Mouse (Mus musculus) lung, embryonic 16.5 days (tissue): ENCODE measurements around the gene Mcoln1. TPM values are rescaled to one million over a fixed set of nuclear protein-coding genes. Genes with fewer than 3 reads are reported as not detected.

ENCODE experiments used
- ATAC-seq: fragments of 200-750 bp; cut with Nextera tagmentation; 2 replicates; pipeline ENCODE4 v1.8.0; 2017; ENCODE audit warnings: low read depth, mild to moderate bottlenecking, moderate library complexity
- H3K27ac ChIP-seq: fragments of 300-500 bp; sonication (generic); 2 replicates; pipeline ENCODE4 v1.5.1; 2014; ENCODE audit warnings: mild to moderate bottlenecking, control low read depth, low read length
- H3K27me3 ChIP-seq: fragments of 300-500 bp; sonication (generic); 2 replicates; pipeline ENCODE4 v1.6.1; 2014; ENCODE audit warnings: low read depth, low read length, mixed read lengths; ENCODE audit not compliant: control insufficient read depth, insufficient read depth
- H3K36me3 ChIP-seq: fragments of 300-500 bp; sonication (generic); 2 replicates; pipeline ENCODE4 v1.6.1; 2014; ENCODE audit warnings: low read length; ENCODE audit not compliant: control insufficient read depth, insufficient read depth
- H3K4me1 ChIP-seq: fragments of 300-500 bp; sonication (generic); replicated peaks from 2 replicates; pipeline ENCODE4 v1.6.1; 2014; ENCODE audit warnings: low read length, mixed read lengths; ENCODE audit not compliant: control insufficient read depth, insufficient read depth
- H3K4me2 ChIP-seq: fragments of 300-500 bp; sonication (generic); 2 replicates; pipeline ENCODE4 v1.6.1; 2014; ENCODE audit warnings: low read depth, low read length, control low read depth
- H3K4me3 ChIP-seq: fragments of 300-500 bp; sonication (generic); 2 replicates; pipeline ENCODE4 v1.5.1; 2014; ENCODE audit warnings: mild to moderate bottlenecking, low read length, control low read depth
- H3K9ac ChIP-seq: fragments of 300-500 bp; sonication (generic); 2 replicates; pipeline ENCODE4 v1.6.1; 2014; ENCODE audit warnings: low read length, control low read depth
- H3K9me3 ChIP-seq: fragments of 300-500 bp; sonication (generic); 2 replicates; pipeline ENCODE4 v1.6.1; 2016; ENCODE audit warnings: low read length; ENCODE audit not compliant: control insufficient read depth
- WGBS: fragments of 180-500 bp; shearing (Covaris S2); extraction: QIAGEN DNeasy Blood & Tissue Kit; methylation state at CpG from one replicate; pipeline ENCODE4 v1.1.7; 2014; 5-methylcytosine and 5-hydroxymethylcytosine counted together
- polyA plus RNA-seq: library from polyadenylated mRNA; unstranded; fragments of >200 nt; fragmentation: Nextera tagmentation; extraction: Ambion mirVana; gene quantifications from 2 replicates; pipeline ENCODE4 v1.2.1, GENCODE M21; 2015

Mcoln1 gene
- polyA plus RNA-seq, 1 experiment from 2014 or later: 53.0 TPM

DNA sequence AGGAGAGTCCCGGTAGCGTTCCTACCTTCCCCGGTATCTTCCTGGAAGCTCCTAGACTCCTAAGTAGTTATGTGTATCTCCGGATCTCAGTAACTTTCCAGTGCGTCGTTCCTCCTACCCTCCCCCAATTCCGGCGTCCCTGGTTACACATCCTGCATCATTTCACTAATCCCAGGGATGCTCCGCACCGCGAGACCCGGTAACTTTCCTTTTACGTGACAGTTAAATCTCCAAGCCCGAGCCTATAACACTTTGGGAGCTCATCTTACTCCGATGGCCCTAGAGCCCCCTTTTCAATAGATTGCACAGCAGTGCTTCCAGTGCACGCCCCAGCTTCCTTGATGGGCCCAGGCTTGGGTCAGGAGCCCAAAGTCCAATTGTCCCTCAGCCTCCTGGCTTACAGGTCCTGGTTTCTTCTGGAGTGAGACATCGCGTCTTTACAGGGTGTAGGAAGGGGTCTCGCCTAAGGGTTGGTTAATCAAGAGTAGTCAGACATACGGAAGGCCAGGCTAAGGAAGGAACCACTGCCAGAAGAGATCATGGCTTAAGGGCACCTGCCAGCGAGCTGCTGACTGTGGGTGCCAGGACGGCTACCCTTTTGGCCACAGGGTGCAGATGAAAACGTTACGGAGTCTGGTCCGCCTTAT is 15.6 kb downstream of the Mcoln1 start:
- Histone ChIP-seq H3K27ac (peak overlapping the region; percentile 83), H3K9ac (peak overlapping the region; percentile 73), H3K9me3 (no peaks in the 10 kb centered on the region), H3K36me3 (peaks cover 7% of the 10 kb centered on the region), H3K4me2 (peak overlapping the region; percentile 97), H3K4me1 (0 out of 2 replicates have a peak, but pooled peaks cover 5% of the 10 kb centered on the region), H3K4me3 (peak overlapping the region; percentile 75), H3K27me3 (no peaks in the 10 kb centered on the region)
- peak; percentile 27 for ATAC-seq
- under 1% methylated on average over 25 of the region's 25 CpGs for WGBS

DNA sequence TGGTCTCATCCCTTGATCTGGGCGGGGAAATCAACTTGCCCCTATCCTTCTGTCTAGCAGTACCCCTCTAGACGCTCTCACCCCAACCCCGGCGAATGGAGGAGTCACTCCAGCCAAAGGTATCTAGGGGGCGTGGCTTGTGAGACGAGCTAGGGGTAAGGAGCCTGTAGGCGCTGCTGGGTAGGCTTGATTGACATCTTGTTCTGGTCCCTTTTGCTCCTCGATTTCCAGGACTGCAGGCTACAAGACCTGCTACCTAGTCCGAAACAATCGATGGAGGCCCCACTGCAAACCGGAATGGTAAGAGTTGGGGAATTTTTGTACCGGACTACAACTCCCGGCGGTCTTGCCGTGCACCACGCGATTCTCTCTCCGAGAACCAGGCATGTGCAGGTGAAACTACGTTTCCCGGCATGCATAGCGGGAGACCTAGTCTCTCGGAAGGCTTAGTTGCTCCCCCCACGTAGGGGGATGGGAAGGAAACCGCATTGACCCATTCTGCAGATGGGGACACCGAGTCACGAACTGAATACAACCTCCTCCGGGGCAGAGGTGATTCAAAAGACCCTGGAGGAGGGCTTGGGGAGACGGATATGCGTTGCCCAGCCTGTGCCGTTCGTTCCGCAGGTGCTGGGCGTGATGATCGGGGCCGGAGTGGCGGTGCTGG is 16.3 kb downstream of the Mcoln1 start:
- WGBS: 1% methylated on average over 36 of the region's 36 CpGs
- Histone ChIP-seq H3K27me3 (no peaks in the 10 kb centered on the region), H3K4me2 (peak overlapping the region; percentile 97), H3K9ac (peak overlapping the region; percentile 73), H3K4me1 (0 out of 2 replicates have a peak, but pooled peaks cover 5% of the 10 kb centered on the region), H3K9me3 (no peaks in the 10 kb centered on the region), H3K4me3 (peak overlapping the region; percentile 75), H3K36me3 (peaks cover 7% of the 10 kb centered on the region), H3K27ac (peak overlapping the region; percentile 83)
- ATAC-seq: peak; percentile 82

DNA sequence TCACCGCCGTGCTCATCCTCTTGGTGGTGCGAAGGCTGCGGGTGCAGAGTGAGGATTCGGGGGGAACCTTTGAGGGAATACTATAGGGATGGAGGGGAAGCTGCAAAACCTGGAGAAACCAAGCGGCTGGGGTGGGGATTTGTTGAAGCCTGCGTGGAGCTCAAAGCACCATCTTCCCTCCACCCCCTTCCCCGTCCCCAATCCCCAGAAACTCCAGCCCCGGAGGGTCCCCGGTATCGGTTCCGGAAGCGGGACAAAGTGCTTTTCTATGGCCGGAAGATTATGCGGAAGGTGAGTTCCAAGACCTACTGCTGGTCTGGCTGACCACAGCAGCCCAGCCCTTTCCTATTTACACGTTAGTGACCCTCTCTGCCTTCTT is 16.8 kb downstream of the Mcoln1 start:
- Histone ChIP-seq H3K4me1 (0 out of 2 replicates have a peak, but pooled peaks cover 5% of the 10 kb centered on the region), H3K9me3 (no peaks in the 10 kb centered on the region), H3K27ac (peak overlapping the region; percentile 78), H3K27me3 (no peaks in the 10 kb centered on the region), H3K9ac (peak overlapping the region; percentile 73), H3K4me3 (peak overlapping the region; percentile 75), H3K4me2 (peak overlapping the region; percentile 97), H3K36me3 (peaks cover 9% of the 10 kb centered on the region)
- WGBS: 2% methylated on average over 15 of the region's 16 CpGs
- no peak for ATAC-seq

DNA sequence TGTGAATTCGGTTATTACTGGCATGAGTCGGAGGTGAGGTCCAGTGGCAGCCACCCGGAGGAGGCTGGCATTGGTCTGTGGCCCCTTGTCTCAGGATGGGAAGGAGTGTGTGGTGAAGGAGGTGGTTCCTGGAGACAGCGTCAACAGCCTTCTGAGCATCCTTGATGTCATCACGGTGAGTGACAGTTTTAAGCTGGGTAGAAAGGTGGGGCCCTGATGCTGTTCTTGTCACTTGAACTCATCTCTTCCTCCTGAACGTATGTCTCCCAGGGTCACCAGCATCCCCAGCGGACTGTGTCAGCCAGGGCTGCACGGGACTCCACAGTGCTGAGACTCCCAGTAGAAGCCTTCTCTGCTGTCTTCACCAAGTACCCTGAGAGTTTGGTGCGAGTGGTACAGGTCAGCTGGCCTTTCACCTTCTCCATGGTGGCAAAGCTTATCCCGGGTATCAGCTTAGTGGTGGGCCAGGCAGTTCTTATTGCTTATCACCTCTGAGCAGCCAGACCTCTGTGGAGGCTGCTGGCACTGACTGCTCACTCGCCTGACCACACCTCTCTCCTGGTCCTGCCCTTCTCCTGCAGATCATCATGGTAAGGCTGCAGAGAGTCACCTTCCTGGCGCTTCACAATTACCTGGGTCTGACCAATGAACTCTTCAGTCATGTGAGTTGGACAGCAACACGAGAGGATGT is 21.9 kb downstream of the Mcoln1 start:
- no peak overlapping the region for H3K4me3 ChIP-seq
- H3K9me3 ChIP-seq: no peaks in the 10 kb centered on the region
- H3K4me1 ChIP-seq: 0 out of 2 replicates have a peak, but pooled peaks cover 3% of the 10 kb centered on the region
- peaks cover 26% of the 10 kb centered on the region for H3K36me3 ChIP-seq
- H3K27ac ChIP-seq: no peak overlapping the region
- H3K27me3 ChIP-seq: no peaks in the 10 kb centered on the region
- 87% methylated on average over 13 of the region's 13 CpGs for WGBS
- no peak overlapping the region for H3K9ac ChIP-seq
- no peak overlapping the region for H3K4me2 ChIP-seq
- ATAC-seq: no peak; the same call in 1 of the 2 replicates

DNA sequence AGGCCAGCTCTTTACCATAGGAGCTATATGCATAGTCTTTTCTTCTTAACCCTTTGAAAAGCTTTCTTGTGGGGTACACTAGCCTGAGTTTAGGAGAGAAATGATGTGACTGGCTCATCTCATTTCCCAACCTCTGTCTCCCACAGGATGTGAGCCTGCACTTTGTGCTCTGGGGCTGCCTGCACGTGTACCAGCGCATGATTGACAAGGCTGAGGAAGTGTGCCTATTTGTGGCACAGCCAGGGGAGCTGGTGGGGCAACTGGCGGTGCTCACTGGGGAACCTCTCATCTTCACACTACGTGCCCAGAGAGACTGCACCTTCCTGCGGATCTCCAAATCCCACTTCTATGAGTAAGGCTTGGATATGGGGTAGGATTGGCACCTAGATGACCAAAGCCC is 30.6 kb downstream of the Mcoln1 start:
- peaks cover 8% of the 10 kb centered on the region for H3K36me3 ChIP-seq
- H3K4me2 ChIP-seq: no peak overlapping the region
- no peak overlapping the region for H3K4me3 ChIP-seq
- H3K27me3 ChIP-seq: no peaks in the 10 kb centered on the region
- no peaks in the 10 kb centered on the region for H3K4me1 ChIP-seq
- H3K9me3 ChIP-seq: no peaks in the 10 kb centered on the region
- H3K9ac ChIP-seq: no peak overlapping the region
- H3K27ac ChIP-seq: no peak overlapping the region
- no peak for ATAC-seq
- 82% methylated on average over 5 of the region's 5 CpGs for WGBS

DNA sequence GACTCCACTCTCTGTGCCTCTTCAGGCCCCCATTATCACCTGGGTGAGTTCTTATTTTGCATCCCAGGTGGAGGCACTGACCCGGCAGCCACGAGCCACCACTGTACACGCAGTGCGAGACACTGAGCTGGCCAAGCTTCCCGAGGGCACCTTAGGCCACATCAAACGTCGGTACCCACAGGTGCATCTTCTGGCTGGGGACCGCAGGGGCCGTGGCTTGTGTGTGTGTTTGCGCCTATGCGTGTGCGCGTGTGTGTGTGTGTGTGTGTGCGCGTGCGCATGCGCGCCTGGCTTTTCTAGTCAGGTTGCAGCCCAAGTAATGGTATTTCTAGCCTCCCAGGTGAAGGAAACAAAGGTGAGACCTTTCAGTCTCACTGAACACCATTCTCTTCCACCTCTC is 31.7 kb downstream of the Mcoln1 start:
- WGBS: 91% methylated on average over 18 of the region's 18 CpGs
- no peak overlapping the region for H3K27ac ChIP-seq
- H3K9me3 ChIP-seq: no peaks in the 10 kb centered on the region
- H3K4me2 ChIP-seq: no peak overlapping the region
- no peak for ATAC-seq
- H3K9ac ChIP-seq: no peak overlapping the region
- H3K4me1 ChIP-seq: no peaks in the 10 kb centered on the region
- H3K36me3 ChIP-seq: peaks cover 10% of the 10 kb centered on the region
- H3K27me3 ChIP-seq: no peaks in the 10 kb centered on the region
- H3K4me3 ChIP-seq: no peak overlapping the region

DNA sequence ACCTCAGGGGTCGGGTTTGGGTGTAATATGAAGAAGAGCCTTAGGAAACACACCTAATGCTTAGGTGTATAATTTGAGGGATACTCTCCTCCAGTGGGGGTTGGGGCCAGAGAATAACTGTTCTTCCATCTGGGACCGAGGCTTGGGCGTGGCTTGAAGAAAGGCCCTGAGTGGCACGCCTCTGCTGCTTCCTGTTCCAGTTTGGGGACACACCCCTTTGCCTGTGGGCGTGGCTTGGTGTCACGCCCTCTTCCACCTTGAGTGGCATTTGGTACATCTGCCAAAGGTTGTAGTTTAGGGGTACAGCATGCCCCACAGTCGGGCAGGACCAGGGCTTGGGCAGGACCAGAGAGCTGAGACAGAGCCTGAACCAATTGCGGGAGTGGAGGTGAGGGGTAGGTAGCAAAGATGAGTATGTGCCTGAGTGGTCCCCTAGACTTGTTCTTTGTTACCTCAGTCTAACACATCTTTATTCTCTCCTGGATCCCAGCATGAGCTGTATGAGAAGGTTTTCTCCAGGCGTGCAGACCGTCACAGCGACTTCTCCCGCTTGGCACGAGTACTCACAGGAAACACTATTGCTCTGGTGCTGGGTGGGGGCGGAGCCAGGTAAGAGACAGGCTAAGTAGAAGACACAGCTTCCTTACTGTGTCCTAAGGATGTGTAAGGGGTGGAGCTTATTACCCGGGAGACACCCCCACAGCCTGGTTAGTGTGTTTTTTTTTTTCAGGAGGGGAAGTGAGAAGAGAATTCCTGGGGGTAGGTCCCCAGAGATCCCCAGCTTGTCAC is 36.0 kb downstream of the Mcoln1 start:
- Histone ChIP-seq H3K27me3 (no peaks in the 10 kb centered on the region), H3K4me1 (no peaks in the 10 kb centered on the region), H3K4me3 (no peak overlapping the region), H3K4me2 (no peak overlapping the region), H3K9ac (no peak overlapping the region), H3K36me3 (peaks cover 31% of the 10 kb centered on the region), H3K27ac (no peak overlapping the region), H3K9me3 (no peaks in the 10 kb centered on the region)
- peak; percentile 45; the same call in 1 of the 2 replicates for ATAC-seq
- 60% methylated on average over 15 of the region's 15 CpGs for WGBS

DNA sequence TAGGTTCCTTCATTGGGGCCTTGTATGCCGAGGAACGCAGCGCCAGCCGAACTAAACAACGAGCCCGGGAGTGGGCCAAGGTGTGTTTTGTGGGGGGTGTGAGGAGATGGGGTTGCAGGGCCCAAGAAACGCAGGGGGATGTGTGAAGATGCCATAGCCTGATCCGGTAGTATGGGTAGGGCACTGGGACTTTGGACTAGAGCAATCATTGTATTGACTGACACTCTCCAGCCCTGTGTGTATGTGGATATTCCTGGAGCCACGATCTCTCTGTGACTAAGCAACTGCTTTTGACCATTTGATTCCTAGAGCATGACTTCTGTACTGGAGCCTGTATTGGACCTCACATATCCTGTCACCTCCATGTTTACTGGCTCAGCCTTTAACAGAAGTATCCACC is 36.7 kb downstream of the Mcoln1 start:
- no peaks in the 10 kb centered on the region for H3K27me3 ChIP-seq
- no peak overlapping the region for H3K4me3 ChIP-seq
- 92% methylated on average over 9 of the region's 9 CpGs for WGBS
- ATAC-seq: no peak
- no peak overlapping the region for H3K27ac ChIP-seq
- H3K9me3 ChIP-seq: no peaks in the 10 kb centered on the region
- peaks cover 24% of the 10 kb centered on the region for H3K36me3 ChIP-seq
- no peaks in the 10 kb centered on the region for H3K4me1 ChIP-seq
- H3K9ac ChIP-seq: no peak overlapping the region
- no peak overlapping the region for H3K4me2 ChIP-seq

DNA sequence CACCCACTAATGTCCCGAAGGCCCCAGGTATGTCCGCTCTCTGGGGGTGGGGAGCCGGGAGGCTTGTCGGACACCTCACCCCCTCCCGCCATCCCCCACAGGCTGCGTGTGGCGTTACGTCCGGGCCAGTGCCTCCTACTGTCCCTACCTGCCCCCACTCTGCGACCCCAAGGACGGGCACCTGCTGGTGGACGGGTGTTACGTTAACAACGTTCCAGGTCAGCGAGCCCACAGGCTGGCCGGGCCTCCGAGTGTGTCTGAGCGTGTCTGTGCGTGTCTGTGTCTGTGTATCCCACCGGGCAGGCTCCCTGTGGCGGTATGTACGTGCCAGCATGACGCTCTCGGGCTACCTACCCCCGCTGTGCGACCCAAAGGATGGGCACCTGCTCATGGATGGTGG is 37.4 kb downstream of the Mcoln1 start:
- no peak overlapping the region for H3K27ac ChIP-seq
- peaks cover 23% of the 10 kb centered on the region for H3K36me3 ChIP-seq
- H3K27me3 ChIP-seq: no peaks in the 10 kb centered on the region
- no peak overlapping the region for H3K4me3 ChIP-seq
- no peak overlapping the region for H3K9ac ChIP-seq
- no peaks in the 10 kb centered on the region for H3K4me1 ChIP-seq
- WGBS: 92% methylated on average over 26 of the region's 26 CpGs
- no peaks in the 10 kb centered on the region for H3K9me3 ChIP-seq
- H3K4me2 ChIP-seq: no peak overlapping the region
- no peak for ATAC-seq
